Mouse (Mus musculus) spleen, embryonic (tissue): Measurements from ENCODE around the gene Lrba.

Experiments used
- CTCF ChIA-PET: fragments of 350-600 bp; sonication (Branson Sonifier 250); formaldehyde crosslinking; loops from one replicate; lab custom pipeline; 2022; lab: Charles Lee

The Lrba gene

GRCm38 (mm10) chr3:86793720-86794191 is 569.3 kb downstream of the Lrba start:
- CTCF ChIA-PET = no interaction called here

- CTCF ChIA-PET = interaction anchor here (0.6 to 1.0 kb wide), 3 partner anchors 40 to 192 kb away, joined by 3 to 13 read pairs (median 12); no protein-coding TSS in a partner anchor
These were observed 572.2 kb downstream of the Lrba start for GRCm38 (mm10) chr3:86796716-86797115.

GRCm38 (mm10) chr3:86797871-86798460 is 573.5 kb downstream of the Lrba start:
- CTCF ChIA-PET = interaction anchor here (1.1 kb wide), 1 partner anchor 199 kb away, joined by 4 read pairs; no protein-coding TSS in a partner anchor

GRCm38 (mm10) chr3:86799041-86799440 is 574.6 kb downstream of the Lrba start:
- CTCF ChIA-PET = interaction anchor here (0.6 to 1.1 kb wide), 2 partner anchors 200 to 256 kb away, joined by 3 to 4 read pairs; no protein-coding TSS in a partner anchor

- CTCF ChIA-PET = no interaction called here
These were observed 576.4 kb downstream of the Lrba start for GRCm38 (mm10) chr3:86800841-86801240.

GRCm38 (mm10) chr3:86802825-86803224 is 578.3 kb downstream of the Lrba start:
- CTCF ChIA-PET = no interaction called here

GRCm38 (mm10) chr3:86804265-86804664 is 579.8 kb downstream of the Lrba start:
- CTCF ChIA-PET = no interaction called here

GRCm38 (mm10) chr3:86806834-86807233 is 582.4 kb downstream of the Lrba start:
- CTCF ChIA-PET = no interaction called here

GRCm38 (mm10) chr3:86807750-86808467 is 583.4 kb downstream of the Lrba start:
- CTCF ChIA-PET = interaction anchor here (1.2 kb wide), 1 partner anchor 9 kb away, joined by 14 read pairs; no protein-coding TSS in a partner anchor

- CTCF ChIA-PET = no interaction called here
These were observed 584.7 kb downstream of the Lrba start for GRCm38 (mm10) chr3:86809199-86809598.

GRCm38 (mm10) chr3:86809646-86810045 is 585.2 kb downstream of the Lrba start:
- CTCF ChIA-PET = no interaction called here

GRCm38 (mm10) chr3:86810908-86811307 is 586.4 kb downstream of the Lrba start:
- CTCF ChIA-PET = interaction anchor here (0.6 kb wide), 1 partner anchor 80 kb away, joined by 5 read pairs; no protein-coding TSS in a partner anchor

- CTCF ChIA-PET = no interaction called here
These were observed 588.2 kb downstream of the Lrba start for GRCm38 (mm10) chr3:86812689-86813088.

- CTCF ChIA-PET = no interaction called here
These were observed 593.6 kb downstream of the Lrba start for GRCm38 (mm10) chr3:86818001-86818585.

- CTCF ChIA-PET = no interaction called here
These were observed 594.9 kb downstream of the Lrba start for GRCm38 (mm10) chr3:86819372-86819771.

- CTCF ChIA-PET = no interaction called here
These were observed 595.9 kb downstream of the Lrba start for GRCm38 (mm10) chr3:86820344-86820743.

GRCm38 (mm10) chr3:86821383-86821782 is 596.9 kb downstream of the Lrba start:
- CTCF ChIA-PET = interaction anchor here (0.7 kb wide), 1 partner anchor 106 kb away, joined by 3 read pairs; no protein-coding TSS in a partner anchor

- CTCF ChIA-PET = no interaction called here
These were observed 603.0 kb downstream of the Lrba start for GRCm38 (mm10) chr3:86827506-86827905.

- CTCF ChIA-PET = no interaction called here
These were observed 607.6 kb downstream of the Lrba start for GRCm38 (mm10) chr3:86832115-86832514.
